Mouse (Mus musculus): Measurements from ENCODE around the gene Flot2. TPM values are rescaled to one million over a fixed set of nuclear protein-coding genes. Genes with fewer than 3 reads are reported as not detected.
A peak's percentile ranks its signal among the peaks of the same experiment; 100 is the strongest.
"Not testable (repeated sequence)": the region's sequence is repeated elsewhere in the genome, so short reads cannot be mapped to it uniquely, and the experiment has no call there.

The Flot2 gene
- polyA plus RNA-seq, 1 experiment from 2014 or later, result 56.2 TPM

DNA sequence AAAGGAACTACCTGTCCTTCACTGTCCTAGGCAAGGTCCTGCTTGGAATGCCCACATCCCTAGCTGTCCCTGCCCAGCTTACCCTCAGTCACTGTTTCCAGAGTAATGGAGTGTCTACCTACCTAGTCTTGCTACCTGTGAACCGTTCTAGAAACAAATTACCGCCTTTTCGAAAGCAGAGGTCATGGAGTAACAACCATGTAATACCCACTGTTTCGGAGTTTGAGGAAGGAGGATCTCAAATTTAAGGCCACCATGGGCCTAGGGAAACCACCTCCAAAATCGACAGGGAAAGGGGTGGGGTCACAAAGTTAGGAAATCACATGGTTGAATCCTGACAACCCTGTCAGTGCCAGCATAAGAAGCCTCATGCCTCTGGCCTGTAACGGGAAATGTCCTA, 6.3 kb upstream of the Flot2 start:
- Histone ChIP-seq H3K27me3 (replicated peaks; ENCODE audit: control insufficient read depth, insufficient read depth, low read length) (no peaks in the 10 kb centered on the region), H3K4me3 (ENCODE audit: low read depth, low read length) (peak overlapping the region; percentile 72), H3K36me3 (ENCODE audit: control insufficient read depth, insufficient read depth, low read length) (peaks cover 43% of the 10 kb centered on the region), H3K4me2 (ENCODE audit: low read length) (peak overlapping the region; percentile 89), H3K9ac (ENCODE audit: low read length) (peak overlapping the region; percentile 84; the same call in 1 of the 2 replicates), H3K9me3 (replicated peaks; ENCODE audit: control insufficient read depth, low read length) (no peaks in the 10 kb centered on the region), H3K27ac (ENCODE audit: low read depth, low read length) (0 out of 2 replicates have a peak overlapping the region, but pooled peaks have one; percentile 93), H3K4me1 (ENCODE audit: control insufficient read depth, insufficient read depth, low read length) (0 out of 2 replicates have a peak, but pooled peaks cover 7% of the 10 kb centered on the region)
- 45% methylated on average over 6 of the region's 6 CpGs for WGBS
- ATAC-seq, result no peak
- DNase-seq (ENCODE audit: low spot score), result no peak

DNA sequence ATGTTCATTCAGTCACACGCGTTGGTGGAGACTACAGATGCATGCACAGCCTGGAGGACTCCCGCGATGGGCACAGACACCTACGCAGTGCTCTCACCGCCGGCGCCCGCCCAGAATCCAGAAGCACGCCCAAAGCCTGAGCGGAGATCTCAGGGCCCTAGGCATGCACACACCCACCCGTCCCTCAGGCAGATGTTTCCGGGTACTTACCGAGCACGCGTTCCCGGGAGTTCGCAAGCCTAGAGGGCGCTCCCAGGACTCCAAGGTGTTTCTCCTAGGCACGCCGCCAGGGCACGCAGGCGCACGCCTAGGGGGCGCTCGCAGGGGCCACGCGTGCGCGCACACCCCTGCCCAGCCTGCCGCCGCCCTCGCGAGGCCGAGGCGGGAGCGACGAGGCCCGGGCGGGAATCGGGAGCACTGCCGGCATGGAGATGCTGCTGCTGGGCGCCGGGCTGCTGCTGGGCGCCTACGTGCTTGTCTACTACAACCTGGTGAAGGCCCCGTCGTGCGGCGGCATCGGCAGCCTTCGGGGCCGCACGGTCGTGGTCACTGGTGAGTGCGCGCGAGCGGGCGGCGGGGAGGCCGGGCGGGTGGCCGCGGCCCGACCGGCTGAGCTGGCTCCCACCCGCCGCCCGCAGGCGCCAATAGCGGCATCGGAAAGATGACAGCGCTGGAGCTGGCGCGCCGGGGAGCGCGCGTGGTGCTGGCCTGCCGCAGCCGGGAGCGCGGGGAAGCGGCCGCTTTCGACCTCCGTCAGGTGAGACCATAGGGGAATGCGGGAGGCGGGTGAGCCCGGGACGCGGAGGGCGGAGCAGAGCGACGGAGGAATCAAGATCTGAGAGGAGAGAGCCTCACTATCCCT, 5.6 kb upstream of the Flot2 start, which contains the start of gene Dhrs13:
Dhrs13 (plus strand) TSS at position 334 of the 862 bp plus-strand sequence.
- Histone ChIP-seq H3K9ac (ENCODE audit: low read length) (peak within 1 kb of the TSS; percentile 84), H3K27ac (ENCODE audit: low read depth, low read length) (peak within 1 kb of the TSS; percentile 93), H3K9me3 (replicated peaks; ENCODE audit: control insufficient read depth, low read length) (no peaks in the 10 kb centered on the region), H3K27me3 (replicated peaks; ENCODE audit: control insufficient read depth, insufficient read depth, low read length) (no peaks in the 10 kb centered on the region), H3K4me3 (ENCODE audit: low read depth, low read length) (peak within 1 kb of the TSS; percentile 72), H3K36me3 (ENCODE audit: control insufficient read depth, insufficient read depth, low read length) (peaks cover 40% of the 10 kb centered on the region), H3K4me2 (ENCODE audit: low read length) (peak within 1 kb of the TSS; percentile 89), H3K4me1 (ENCODE audit: control insufficient read depth, insufficient read depth, low read length) (0 out of 2 replicates have a peak, but pooled peaks cover 7% of the 10 kb centered on the region)
- DNase-seq (ENCODE audit: low spot score) (peak; percentile 95), ATAC-seq (peak; percentile 91)
- under 1% methylated on average over 83 of the region's 96 CpGs for WGBS

DNA sequence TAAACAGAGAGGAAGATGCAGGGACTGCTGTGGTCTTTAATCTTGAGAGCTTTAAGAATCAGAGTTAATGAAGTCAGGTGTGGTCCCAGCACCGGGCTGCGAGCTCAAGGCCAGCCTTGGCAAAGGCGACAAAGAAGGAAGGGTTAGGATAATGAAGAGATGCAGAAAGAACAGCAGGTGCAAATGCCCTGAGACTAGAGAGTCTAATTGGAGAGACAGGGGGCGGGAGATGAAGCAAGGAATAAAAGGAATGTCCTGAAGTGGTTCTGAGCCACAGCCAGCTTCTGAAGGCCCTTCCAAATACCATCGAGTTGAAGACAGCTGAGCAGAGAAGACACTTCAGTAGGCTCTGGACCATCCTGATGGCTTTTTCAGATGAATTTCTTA, 4.9 kb upstream of the Flot2 start:
- peaks cover 34% of the 10 kb centered on the region for H3K36me3 ChIP-seq (ENCODE audit: control insufficient read depth, insufficient read depth, low read length)
- peak overlapping the region; percentile 84 for H3K9ac ChIP-seq (ENCODE audit: low read length)
- no peaks in the 10 kb centered on the region for H3K27me3 ChIP-seq (replicated peaks; ENCODE audit: control insufficient read depth, insufficient read depth, low read length)
- no peaks in the 10 kb centered on the region for H3K9me3 ChIP-seq (replicated peaks; ENCODE audit: control insufficient read depth, low read length)
- H3K27ac ChIP-seq (ENCODE audit: low read depth, low read length), result peak overlapping the region; percentile 93; the same call in 1 of the 2 replicates
- peak overlapping the region; percentile 72 for H3K4me3 ChIP-seq (ENCODE audit: low read depth, low read length)
- 2% methylated on average over 5 of the region's 5 CpGs for WGBS
- peak; percentile 45 for DNase-seq (ENCODE audit: low spot score)
- ATAC-seq, result no peak
- H3K4me2 ChIP-seq (ENCODE audit: low read length), result peak overlapping the region; percentile 89
- peaks cover 11% of the 10 kb centered on the region; the same call in 1 of the 2 replicates for H3K4me1 ChIP-seq (ENCODE audit: control insufficient read depth, insufficient read depth, low read length)

DNA sequence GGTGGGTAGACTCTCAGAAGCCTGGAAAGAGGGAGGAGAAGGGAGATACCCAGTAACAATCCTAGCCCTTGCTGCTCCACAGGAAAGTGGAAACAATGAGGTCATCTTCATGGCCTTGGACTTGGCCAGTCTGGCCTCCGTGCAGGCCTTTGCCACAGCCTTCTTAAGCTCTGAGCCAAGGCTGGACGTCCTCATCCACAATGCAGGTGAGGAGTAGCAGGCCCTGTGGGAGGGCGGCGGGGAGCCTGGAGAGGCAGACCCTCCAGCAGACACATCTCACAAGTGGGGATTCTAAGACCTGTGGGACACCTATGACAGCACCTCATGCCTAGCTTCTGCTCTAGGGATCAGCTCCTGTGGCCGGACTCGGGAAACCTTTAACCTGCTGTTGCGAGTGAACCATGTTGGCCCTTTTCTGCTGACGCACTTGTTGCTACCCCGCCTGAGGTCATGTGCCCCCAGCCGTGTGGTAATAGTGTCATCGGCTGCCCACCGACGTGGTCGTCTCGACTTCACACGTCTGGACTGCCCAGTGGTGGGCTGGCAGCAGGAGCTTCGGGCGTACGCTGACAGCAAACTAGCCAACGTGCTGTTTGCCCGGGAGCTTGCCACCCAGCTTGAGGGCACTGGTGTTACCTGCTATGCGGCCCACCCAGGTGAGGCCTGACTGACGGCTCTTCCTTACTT, 3.7 kb upstream of the Flot2 start:
- Histone ChIP-seq H3K27ac (ENCODE audit: low read depth, low read length) (no peak overlapping the region), H3K4me1 (ENCODE audit: control insufficient read depth, insufficient read depth, low read length) (peaks cover 15% of the 10 kb centered on the region), H3K4me3 (ENCODE audit: low read depth, low read length) (no peak overlapping the region), H3K9ac (ENCODE audit: low read length) (no peak overlapping the region), H3K4me2 (ENCODE audit: low read length) (no peak overlapping the region), H3K36me3 (ENCODE audit: control insufficient read depth, insufficient read depth, low read length) (peaks cover 21% of the 10 kb centered on the region), H3K9me3 (replicated peaks; ENCODE audit: control insufficient read depth, low read length) (no peaks in the 10 kb centered on the region), H3K27me3 (replicated peaks; ENCODE audit: control insufficient read depth, insufficient read depth, low read length) (no peaks in the 10 kb centered on the region)
- DNase-seq (ENCODE audit: low spot score) (no peak), ATAC-seq (no peak)
- 93% methylated on average over 23 of the region's 23 CpGs for WGBS

DNA sequence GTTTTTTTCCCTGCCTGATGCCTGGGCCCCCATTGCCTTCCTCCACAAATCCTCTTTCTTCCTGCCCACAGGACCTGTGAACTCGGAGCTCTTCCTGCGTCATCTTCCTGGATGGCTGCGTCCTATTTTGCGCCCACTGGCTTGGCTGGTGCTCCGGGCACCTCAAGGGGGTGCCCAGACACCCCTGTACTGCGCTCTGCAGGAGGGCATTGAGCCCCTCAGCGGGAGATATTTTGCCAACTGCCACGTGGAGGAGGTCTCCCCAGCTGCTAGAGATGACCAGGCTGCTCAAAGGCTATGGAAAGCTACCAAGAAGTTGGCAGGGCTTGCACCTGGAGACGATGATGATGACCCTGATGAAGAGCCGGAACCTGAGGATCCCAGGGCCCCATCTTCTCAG, 940 bp upstream of the Flot2 start:
- WGBS, result 82% methylated on average over 10 of the region's 10 CpGs
- Histone ChIP-seq H3K27me3 (replicated peaks; ENCODE audit: control insufficient read depth, insufficient read depth, low read length) (no peaks in the 10 kb centered on the region), H3K4me3 (ENCODE audit: low read depth, low read length) (no peak overlapping the region), H3K9ac (ENCODE audit: low read length) (no peak overlapping the region), H3K36me3 (ENCODE audit: control insufficient read depth, insufficient read depth, low read length) (peaks cover 11% of the 10 kb centered on the region; the same call in 1 of the 2 replicates), H3K9me3 (replicated peaks; ENCODE audit: control insufficient read depth, low read length) (no peaks in the 10 kb centered on the region), H3K27ac (ENCODE audit: low read depth, low read length) (no peak overlapping the region), H3K4me2 (ENCODE audit: low read length) (no peak overlapping the region), H3K4me1 (ENCODE audit: control insufficient read depth, insufficient read depth, low read length) (peaks cover 14% of the 10 kb centered on the region)
- ATAC-seq (no peak), DNase-seq (ENCODE audit: low spot score) (no peak)

DNA sequence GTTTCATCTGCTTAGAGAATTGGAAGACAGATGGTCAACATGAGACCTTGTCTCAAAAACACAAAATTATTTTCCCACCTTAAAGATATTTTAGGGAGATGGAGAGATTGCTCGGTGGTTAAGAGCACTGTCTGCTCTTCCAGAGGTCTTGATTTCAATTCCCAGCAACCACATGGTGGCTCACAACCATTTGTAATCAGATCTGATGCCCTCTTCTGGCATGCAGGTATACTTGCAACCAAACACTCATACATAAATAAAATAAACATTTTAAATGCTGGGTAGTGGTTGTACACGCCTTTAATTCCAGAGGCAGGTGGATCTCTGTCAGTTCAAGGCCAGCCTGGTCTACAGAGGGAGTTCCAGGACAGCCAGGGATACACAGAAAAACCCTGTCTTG, 3.1 kb downstream of the Flot2 start:
- H3K4me2 ChIP-seq (ENCODE audit: low read length), result no peak overlapping the region
- H3K9ac ChIP-seq (ENCODE audit: low read length), result no peak overlapping the region
- ATAC-seq (no peak), DNase-seq (ENCODE audit: low spot score) (peak; percentile 14)
- no peaks in the 10 kb centered on the region for H3K9me3 ChIP-seq (replicated peaks; ENCODE audit: control insufficient read depth, low read length)
- WGBS, result 58% methylated on average over 2 of the region's 2 CpGs
- peaks cover 9% of the 10 kb centered on the region for H3K4me1 ChIP-seq (ENCODE audit: control insufficient read depth, insufficient read depth, low read length)
- no peak overlapping the region for H3K27ac ChIP-seq (ENCODE audit: low read depth, low read length)
- peaks cover 5% of the 10 kb centered on the region; the same call in 1 of the 2 replicates for H3K36me3 ChIP-seq (ENCODE audit: control insufficient read depth, insufficient read depth, low read length)
- H3K4me3 ChIP-seq (ENCODE audit: low read depth, low read length), result no peak overlapping the region
- no peaks in the 10 kb centered on the region for H3K27me3 ChIP-seq (replicated peaks; ENCODE audit: control insufficient read depth, insufficient read depth, low read length)

DNA sequence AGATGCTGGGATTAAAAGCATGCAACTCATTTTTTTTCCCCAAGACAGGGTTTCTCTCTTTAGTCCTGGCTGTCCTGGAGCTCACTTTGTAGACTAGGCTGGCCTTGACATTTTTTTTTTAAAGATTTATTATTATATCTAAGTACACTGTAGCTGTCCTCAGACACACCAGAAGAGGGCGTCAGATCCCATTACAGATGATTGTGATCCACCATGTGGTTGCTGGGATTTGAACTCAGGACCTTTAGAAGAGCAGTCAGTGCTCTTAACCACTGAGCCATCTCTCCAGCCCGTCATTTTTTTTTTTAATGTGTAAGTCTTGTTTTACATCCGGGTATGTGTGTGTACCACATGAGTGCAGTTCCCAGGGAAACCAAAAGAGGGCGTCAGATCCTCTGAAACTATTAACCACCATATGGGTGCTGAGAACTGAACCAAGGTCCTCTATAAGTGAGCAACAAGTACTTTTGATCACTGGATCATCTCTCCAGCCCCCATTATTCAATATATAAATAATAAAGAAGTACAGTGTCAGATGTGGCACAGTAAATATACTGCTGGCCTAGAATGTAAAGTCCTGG, 4.6 kb downstream of the Flot2 start:
- H3K9ac ChIP-seq (ENCODE audit: low read length); H3K4me2 ChIP-seq (ENCODE audit: low read length); H3K27ac ChIP-seq (ENCODE audit: low read depth, low read length); ATAC-seq; H3K36me3 ChIP-seq (ENCODE audit: control insufficient read depth, insufficient read depth, low read length); H3K27me3 ChIP-seq (replicated peaks; ENCODE audit: control insufficient read depth, insufficient read depth, low read length); H3K4me3 ChIP-seq (ENCODE audit: low read depth, low read length); DNase-seq (ENCODE audit: low spot score); H3K4me1 ChIP-seq (ENCODE audit: control insufficient read depth, insufficient read depth, low read length); H3K9me3 ChIP-seq (replicated peaks; ENCODE audit: control insufficient read depth, low read length): not testable (repeated sequence)
- 92% methylated on average over 4 of the region's 4 CpGs for WGBS

DNA sequence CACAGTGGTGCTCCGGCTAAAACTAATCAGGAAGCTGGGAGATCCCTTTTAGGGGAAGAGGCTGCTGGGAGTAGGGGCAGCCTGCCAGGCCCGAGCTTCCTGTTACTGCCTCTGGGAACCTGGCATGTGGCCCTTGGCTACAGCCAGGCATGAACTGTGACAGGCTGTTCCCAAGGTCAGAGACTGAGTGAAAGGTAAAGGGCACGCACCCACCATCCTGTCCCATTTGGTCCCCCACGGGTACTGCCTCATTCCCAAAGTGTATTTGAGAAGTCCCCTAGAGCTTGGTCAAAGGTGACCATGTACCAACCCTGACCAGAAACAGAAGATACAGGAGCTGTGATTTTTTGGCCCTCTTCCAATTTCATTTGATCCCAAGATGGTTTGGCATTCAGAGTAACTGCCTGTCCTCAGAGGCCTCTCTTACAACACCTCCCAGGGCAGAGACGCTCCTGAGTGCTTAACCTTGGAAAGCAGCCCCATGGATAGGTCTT, 7.1 kb downstream of the Flot2 start:
- Histone ChIP-seq H3K36me3 (ENCODE audit: control insufficient read depth, insufficient read depth, low read length) (peaks cover 3% of the 10 kb centered on the region; the same call in 1 of the 2 replicates), H3K4me3 (ENCODE audit: low read depth, low read length) (no peak overlapping the region), H3K4me1 (ENCODE audit: control insufficient read depth, insufficient read depth, low read length) (no peaks in the 10 kb centered on the region), H3K9ac (ENCODE audit: low read length) (no peak overlapping the region), H3K9me3 (replicated peaks; ENCODE audit: control insufficient read depth, low read length) (no peaks in the 10 kb centered on the region), H3K27ac (ENCODE audit: low read depth, low read length) (no peak overlapping the region), H3K27me3 (replicated peaks; ENCODE audit: control insufficient read depth, insufficient read depth, low read length) (no peaks in the 10 kb centered on the region), H3K4me2 (ENCODE audit: low read length) (no peak overlapping the region)
- DNase-seq (ENCODE audit: low spot score), result peak; percentile 41
- ATAC-seq, result no peak
- 78% methylated on average over 5 of the region's 5 CpGs for WGBS
